Mouse (Mus musculus) midbrain, embryonic 10.5 days (tissue): ENCODE data around the gene Hoxd8. TPM values are rescaled to one million over a fixed set of nuclear protein-coding genes. Genes with fewer than 3 reads are reported as not detected.

ENCODE experiments used
- DNase-seq: peaks from one replicate; pipeline ENCODE4 v3.0.0-alpha.2; 2017; ENCODE audit warnings: low spot score
- H3K27ac ChIP-seq: fragments of 300-500 bp; sonication (generic); replicated peaks from 2 replicates; pipeline ENCODE4 v1.5.1; 2016; ENCODE audit warnings: mild to moderate bottlenecking
- H3K27me3 ChIP-seq: fragments of 300-500 bp; sonication (generic); 2 replicates; pipeline ENCODE4 v1.6.1; 2016; ENCODE audit warnings: low read depth, mild to moderate bottlenecking; ENCODE audit not compliant: poor library complexity, severe bottlenecking
- H3K36me3 ChIP-seq: fragments of 300-500 bp; sonication (generic); 2 replicates; pipeline ENCODE4 v1.6.1; 2016; ENCODE audit warnings: mild to moderate bottlenecking, moderate library complexity
- H3K4me1 ChIP-seq: fragments of 300-500 bp; sonication (generic); 2 replicates; pipeline ENCODE4 v1.6.1; 2016
- H3K4me3 ChIP-seq: fragments of 300-500 bp; sonication (generic); 2 replicates; pipeline ENCODE4 v1.5.1; 2016; ENCODE audit warnings: mild to moderate bottlenecking, moderate library complexity
- H3K9me3 ChIP-seq: fragments of 300-500 bp; sonication (generic); replicated peaks from 2 replicates; pipeline ENCODE4 v1.6.1; 2016; ENCODE audit warnings: mild to moderate bottlenecking
- WGBS: fragments of 180-500 bp; shearing (Covaris S2); methylation state at CpG from one replicate; pipeline ENCODE4 v1.1.7; 2016; 5-methylcytosine and 5-hydroxymethylcytosine counted together
- polyA plus RNA-seq: library from polyadenylated mRNA; unstranded; fragments of >200 nt; fragmentation: Nextera tagmentation; extraction: Ambion mirVana; gene quantifications from 2 replicates; pipeline ENCODE4 v1.2.1, GENCODE M21; 2016

The Hoxd8 gene
- polyA plus RNA-seq: not detected in 2 replicates

DNA sequence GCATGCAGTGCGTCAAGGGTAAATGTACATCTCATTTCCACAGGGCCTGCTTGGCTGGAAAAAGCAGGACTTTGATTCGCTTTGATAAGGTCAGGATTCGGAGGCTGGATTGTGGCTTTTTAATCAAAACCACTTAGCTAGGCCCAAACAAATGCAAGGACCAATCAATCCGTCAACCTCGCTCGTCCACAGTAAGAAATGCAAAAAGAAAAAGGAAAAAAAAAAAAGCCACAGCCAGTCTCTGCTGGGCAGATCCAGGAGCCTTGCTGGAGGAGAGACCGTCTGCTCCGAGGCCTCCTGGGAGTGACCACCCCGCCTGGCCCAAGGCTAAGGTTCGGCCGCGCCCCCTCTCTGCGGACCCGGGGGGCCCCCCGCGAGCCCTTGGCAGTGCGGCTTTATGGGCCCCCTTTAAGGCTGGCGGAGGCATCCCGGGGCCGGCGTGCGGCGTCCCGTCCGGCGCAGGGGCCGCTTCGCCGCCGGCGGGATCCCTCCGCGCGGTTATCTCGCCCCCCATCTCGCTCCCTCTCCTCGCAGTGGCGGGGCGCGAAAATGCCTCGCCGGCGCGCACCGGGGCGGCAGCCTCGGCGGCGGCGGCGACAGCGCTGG, at the start of gene Hoxd8:
Gene Hoxd8 (plus strand): TSS at position 223 of the 606 bp plus-strand sequence.
- no peaks in the 10 kb centered on the region for H3K9me3 ChIP-seq
- peaks cover 100% of the 10 kb centered on the region for H3K27me3 ChIP-seq
- peaks cover 14% of the 10 kb centered on the region for H3K4me1 ChIP-seq
- H3K36me3 ChIP-seq: no peaks in the 10 kb centered on the region
- H3K4me3 ChIP-seq: peak within 1 kb of the TSS; percentile 50
- H3K27ac ChIP-seq: no peak within 1 kb of the TSS
- under 1% methylated on average over 42 of the region's 52 CpGs for WGBS
- DNase-seq: peak; percentile 75

DNA sequence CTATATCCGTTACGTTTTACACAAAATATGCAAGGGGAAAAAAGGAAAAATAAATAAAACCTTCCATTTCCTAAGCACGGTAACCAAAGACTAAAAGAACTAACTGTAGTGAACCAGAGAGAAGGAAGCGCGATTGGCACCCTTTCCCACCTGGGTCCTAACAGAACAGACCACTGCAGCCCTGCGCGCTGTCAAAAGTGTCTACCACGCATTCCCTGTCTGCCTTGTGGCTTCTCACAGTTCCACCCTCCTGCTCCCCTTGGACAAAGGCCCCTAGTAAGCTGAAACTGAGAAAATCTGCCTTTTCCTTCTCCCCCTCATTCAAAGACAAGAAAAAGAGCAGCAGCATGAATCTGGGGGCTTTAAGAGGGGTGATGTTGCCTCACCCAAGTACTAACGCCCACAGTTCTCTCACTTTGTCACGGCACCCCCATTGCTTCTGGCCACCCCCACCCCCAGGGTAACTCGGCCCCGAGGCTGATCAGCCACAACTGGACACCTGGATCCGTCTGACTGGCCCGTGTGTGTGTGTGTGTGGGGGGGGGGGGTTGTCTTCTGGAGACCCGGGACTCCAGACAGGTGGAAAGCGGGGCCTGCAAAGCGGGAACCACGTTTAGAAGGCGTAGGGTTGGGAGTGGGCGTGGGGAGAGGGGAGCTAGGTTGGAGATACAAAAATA, 49.5 kb upstream of the Hoxd8 start:
- Histone ChIP-seq H3K4me1 (peaks cover 20% of the 10 kb centered on the region), H3K36me3 (no peaks in the 10 kb centered on the region), H3K9me3 (no peaks in the 10 kb centered on the region), H3K4me3 (peak overlapping the region; percentile 44; the same call in 1 of the 2 replicates), H3K27ac (no peak overlapping the region), H3K27me3 (peaks cover 100% of the 10 kb centered on the region)
- 6% methylated on average over 20 of the region's 20 CpGs for WGBS
- DNase-seq: no peak

DNA sequence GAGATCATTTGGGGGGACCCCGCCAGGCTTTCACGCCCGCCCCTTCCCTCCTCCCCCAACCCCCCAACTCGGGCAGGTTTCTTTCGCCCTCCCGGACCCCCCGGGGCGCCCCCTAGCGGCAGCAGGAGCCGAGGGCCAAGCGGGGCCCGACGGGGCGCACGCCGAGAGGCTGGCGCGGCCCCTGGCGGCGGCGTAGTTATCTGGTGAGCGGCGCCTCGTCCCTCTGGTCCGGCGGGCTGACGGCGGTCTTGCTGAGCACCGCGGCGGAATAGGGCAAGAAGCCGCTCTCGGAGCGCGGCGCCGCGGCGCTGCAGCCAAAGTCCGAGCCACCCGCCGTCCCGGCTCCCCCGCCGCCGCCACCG, 49.0 kb upstream of the Hoxd8 start:
- 0% methylated on average over 20 of the region's 47 CpGs for WGBS
- Histone ChIP-seq H3K4me3 (peak overlapping the region; percentile 44), H3K27me3 (peaks cover 100% of the 10 kb centered on the region), H3K4me1 (peaks cover 20% of the 10 kb centered on the region), H3K9me3 (no peaks in the 10 kb centered on the region), H3K36me3 (no peaks in the 10 kb centered on the region), H3K27ac (no peak overlapping the region)
- peak; percentile 60 for DNase-seq

DNA sequence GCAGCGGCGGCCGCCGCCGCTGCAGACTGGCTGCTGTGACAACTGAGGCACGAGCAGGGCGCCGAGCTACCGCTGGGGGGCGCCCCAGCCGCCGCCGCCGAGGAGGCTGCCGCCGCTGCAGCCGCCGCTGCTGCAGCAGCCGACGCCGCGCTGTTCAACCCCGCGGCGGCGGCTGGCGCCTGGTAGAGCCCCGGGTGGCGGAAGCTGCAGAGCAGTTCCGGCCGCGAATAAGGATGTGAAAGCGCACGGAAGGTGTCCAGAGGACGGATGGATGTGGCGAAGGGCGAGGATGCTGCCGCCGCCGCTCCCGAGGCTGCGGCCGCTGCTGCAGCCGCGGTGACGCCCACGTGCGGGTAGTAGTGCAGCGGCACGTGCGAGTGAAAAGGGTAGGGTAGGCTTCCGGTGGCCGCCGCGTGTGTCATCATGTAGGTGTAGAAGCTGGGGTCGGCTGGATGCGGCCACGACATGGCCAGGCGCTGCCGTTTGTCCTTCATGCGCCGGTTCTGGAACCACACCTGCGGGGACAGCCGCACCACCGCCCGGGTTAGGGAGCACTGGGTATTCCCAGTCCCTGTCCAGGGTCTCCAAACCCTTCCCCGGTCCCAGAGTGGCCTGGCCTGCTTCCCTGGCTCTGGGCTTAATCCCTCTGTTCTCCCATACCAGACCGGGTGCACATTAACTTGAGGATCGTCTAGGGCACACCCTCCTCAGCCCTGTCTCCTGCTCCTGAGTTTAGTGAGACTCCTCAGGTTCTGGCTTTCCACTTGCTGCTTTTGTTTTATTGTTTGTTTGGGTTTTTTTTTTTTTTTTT, 48.4 kb upstream of the Hoxd8 start:
- Histone ChIP-seq H3K4me3 (peak overlapping the region; percentile 44), H3K4me1 (peaks cover 23% of the 10 kb centered on the region), H3K36me3 (no peaks in the 10 kb centered on the region), H3K9me3 (no peaks in the 10 kb centered on the region), H3K27me3 (peaks cover 100% of the 10 kb centered on the region), H3K27ac (no peak overlapping the region)
- WGBS: 2% methylated on average over 68 of the region's 69 CpGs
- peak; percentile 66 for DNase-seq

DNA sequence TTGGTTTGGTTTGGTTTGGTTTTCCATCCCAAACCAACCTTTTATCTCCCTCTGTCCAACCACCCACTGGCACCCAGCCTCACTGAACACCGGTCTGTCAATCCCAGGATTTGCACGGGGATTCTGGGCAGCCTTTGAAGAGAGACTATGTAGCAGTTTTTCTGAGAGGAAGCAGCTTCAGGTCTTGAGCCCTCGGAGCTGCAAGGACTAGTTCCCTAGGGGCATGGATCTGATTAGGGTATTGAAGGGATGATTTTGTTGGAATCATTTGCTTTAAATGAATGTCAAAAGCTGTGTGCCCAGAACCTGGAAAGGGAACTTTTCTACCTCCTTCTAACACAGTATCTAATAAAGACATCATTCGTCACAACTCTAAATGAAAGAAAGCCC, 47.8 kb upstream of the Hoxd8 start:
- Histone ChIP-seq H3K4me3 (no peak overlapping the region), H3K27me3 (peaks cover 100% of the 10 kb centered on the region), H3K27ac (no peak overlapping the region), H3K4me1 (peaks cover 26% of the 10 kb centered on the region), H3K9me3 (no peaks in the 10 kb centered on the region), H3K36me3 (no peaks in the 10 kb centered on the region)
- DNase-seq: peak; percentile 42
- WGBS: 5% methylated on average over 4 of the region's 4 CpGs

DNA sequence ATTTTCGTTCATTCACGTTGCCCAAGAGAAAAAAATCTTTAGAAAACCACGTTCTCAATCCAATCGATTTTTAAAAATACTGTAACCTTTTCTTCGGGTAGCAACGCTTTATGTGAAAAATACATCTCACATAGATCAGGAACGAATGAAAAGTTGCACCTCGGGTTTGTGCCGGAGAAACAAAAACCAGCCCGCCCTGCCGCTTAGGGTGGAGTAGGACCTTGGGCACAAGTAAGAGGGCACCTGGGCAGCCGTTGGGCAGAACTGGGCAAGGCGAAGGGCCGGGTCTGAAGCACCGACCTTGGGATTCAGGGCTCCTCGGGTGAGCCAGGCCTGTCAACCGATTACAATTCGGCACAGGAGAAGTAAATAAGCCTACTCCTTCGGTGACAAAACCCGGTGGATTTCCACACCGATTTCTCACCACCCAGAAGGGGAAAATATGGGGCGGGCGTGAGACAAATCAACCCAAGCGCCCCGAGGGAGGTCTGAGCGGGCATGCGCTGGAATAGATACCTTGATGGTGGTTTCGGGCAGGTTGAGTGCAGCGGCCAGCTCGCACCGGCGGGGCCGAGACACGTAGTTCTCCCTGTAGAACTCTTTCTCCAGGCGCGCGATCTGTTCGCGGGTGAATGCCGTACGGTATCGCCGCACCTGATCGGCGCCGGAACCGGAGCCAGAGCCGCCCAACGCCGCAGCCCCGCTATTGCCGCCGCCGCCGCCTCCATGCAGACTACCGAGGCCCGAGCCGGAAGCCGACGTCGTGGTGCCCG, 47.0 kb upstream of the Hoxd8 start:
- Histone ChIP-seq H3K27ac (no peak overlapping the region), H3K4me3 (peak overlapping the region; percentile 32; the same call in 1 of the 2 replicates), H3K4me1 (peaks cover 29% of the 10 kb centered on the region), H3K36me3 (no peaks in the 10 kb centered on the region), H3K27me3 (peaks cover 100% of the 10 kb centered on the region), H3K9me3 (no peaks in the 10 kb centered on the region)
- peak; percentile 65 for DNase-seq
- 2% methylated on average over 62 of the region's 62 CpGs for WGBS

DNA sequence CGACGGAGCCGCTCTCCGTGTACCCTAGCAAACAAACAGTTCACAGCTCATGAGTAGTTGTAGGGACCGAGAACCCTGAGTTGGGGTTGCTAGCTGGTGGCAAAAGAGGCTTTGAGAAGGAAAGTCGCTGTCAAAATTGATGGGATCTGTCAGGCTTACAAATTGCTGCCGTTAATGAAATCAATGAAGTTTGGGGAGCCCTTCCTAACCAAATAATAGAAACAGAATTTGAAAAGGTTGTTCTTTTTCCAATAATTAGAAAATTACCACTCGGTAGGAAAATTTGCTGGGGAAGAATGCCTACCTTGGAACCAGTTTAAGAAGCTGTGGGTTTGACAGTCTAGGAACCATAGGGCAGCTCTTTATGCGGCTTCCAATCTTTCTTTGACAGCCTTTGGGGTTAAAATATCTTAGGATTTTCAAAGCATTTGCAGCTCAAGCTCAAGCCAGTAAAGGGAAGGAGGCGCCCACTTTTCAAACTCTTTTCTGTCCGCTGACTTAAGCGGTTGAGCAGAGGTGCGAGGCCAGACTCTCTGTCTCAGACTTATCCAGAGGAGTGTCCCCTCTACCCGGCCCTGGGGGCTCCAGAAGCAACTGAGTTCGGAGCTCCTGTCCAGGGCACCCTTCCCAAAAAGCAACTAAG, 46.3 kb upstream of the Hoxd8 start:
- 1% methylated on average over 15 of the region's 15 CpGs for WGBS
- no peak for DNase-seq
- Histone ChIP-seq H3K4me1 (peaks cover 29% of the 10 kb centered on the region), H3K36me3 (no peaks in the 10 kb centered on the region), H3K27ac (no peak overlapping the region), H3K4me3 (peak overlapping the region; percentile 32; the same call in 1 of the 2 replicates), H3K9me3 (no peaks in the 10 kb centered on the region), H3K27me3 (peaks cover 100% of the 10 kb centered on the region)

DNA sequence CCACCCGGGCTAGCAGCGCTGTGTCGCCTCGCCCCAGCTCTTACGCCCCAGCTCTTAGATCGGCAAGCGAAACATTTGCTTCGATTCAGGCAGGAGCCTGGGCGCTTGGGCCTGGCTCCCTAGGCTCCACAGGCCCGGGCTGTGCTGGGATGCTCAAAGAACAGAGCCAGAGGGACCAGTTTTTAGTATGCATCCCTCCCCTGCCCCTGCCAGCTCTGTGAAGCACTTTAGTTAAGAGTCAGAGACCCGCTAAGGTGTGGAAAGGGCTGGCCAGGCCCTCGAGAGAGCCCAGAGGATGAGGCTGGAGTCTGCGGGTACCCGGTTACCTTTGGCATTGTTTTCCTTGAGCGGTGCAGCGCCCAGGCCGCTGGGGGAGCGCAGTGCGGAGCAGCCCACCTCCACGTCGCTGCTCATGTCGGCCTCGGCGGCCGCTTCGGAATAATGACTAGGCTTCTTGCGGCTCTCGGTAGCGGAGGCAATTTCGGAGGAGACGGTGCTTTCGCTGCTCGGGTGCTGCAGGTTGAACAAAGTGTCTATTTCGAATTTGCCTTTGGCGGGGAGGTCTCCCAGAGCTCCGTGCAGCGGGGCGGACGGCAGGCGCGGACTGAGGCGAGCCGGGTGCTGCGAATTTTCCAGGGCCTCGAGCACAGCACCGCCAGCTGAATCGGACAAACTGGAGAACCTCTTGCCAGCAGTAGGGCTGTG, 45.6 kb upstream of the Hoxd8 start:
- Histone ChIP-seq H3K27ac (no peak overlapping the region), H3K27me3 (peaks cover 100% of the 10 kb centered on the region), H3K36me3 (no peaks in the 10 kb centered on the region), H3K4me3 (peak overlapping the region; percentile 29), H3K4me1 (peaks cover 29% of the 10 kb centered on the region), H3K9me3 (no peaks in the 10 kb centered on the region)
- DNase-seq: peak; percentile 66
- under 1% methylated on average over 47 of the region's 47 CpGs for WGBS

DNA sequence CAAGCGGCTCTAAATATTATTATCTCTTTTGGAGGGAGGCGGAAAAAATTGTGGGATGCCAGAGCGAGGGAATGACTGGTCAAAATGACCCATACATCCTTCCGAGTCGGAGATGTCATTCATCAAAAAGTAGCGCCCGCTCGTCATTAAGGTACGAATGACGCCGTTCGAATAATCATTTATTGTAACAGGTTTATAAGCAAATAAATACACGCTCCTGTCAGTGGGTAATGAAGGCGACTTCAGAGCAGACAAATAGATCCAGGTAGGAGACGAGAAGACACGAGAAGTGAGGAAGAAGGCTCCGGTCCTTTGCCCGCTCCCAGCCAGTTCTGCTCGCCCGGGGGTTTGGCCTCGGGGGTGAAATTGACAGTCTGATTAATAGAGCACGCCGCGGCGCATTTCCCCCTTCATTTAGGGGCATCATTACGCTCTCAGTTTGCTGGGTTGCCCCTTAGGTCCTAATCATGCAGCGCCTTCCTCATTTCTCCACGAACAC, 44.9 kb upstream of the Hoxd8 start, which contains the start of gene Evx2:
Gene Evx2 (minus strand): TSS at position 51 of the 499 bp plus-strand sequence.
- Histone ChIP-seq H3K4me1 (peaks cover 29% of the 10 kb centered on the region), H3K27ac (no peak within 1 kb of the TSS), H3K36me3 (no peaks in the 10 kb centered on the region), H3K9me3 (no peaks in the 10 kb centered on the region), H3K4me3 (peak within 1 kb of the TSS; percentile 29), H3K27me3 (peaks cover 100% of the 10 kb centered on the region)
- 2% methylated on average over 28 of the region's 28 CpGs for WGBS
- DNase-seq: peak; percentile 50

DNA sequence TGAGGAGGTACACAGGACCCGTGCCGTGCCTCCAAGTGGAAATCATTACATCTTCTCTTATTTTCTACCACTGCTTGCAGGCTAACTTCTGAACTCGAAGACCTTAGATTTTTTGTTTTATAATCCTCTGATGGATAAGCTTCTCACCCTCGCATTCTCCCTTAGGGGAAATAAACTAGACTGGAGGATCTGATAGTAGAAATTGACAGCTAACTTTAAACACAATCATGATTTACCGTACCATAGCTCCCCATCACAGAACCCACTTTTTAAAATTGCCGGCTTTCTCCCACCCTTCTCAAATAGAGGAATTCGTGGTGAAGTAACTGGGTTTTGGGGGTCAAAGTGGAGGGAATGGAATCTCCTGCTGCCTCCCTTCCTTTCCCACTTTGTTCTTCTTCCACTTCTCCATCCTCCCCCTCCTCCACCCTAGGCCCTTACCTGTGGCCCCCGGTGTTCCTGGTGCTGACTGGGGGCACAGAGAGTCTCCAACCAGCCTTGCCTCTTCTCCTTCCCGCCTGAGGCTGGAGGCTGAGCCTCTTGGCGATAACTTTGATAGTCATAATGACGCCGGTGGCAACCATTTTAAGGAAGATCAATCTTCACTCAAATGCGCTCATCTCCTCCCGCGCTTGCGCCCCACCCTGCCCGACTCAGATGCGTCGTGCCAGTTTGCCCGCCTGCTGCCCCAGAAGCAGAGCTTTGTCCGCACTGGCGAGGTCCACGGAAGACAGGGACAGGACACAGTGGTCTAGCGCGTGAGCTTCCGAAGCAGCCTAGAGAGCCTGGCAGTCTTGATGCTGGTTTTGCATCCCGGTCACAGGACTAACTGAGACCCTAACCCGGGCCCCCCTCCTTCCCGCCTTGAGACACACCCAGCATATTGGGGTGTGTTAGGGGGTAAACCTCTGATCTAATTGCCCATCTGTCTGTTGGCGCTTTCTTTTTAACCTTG, 43.7 kb upstream of the Hoxd8 start:
- H3K27me3 ChIP-seq: peaks cover 100% of the 10 kb centered on the region
- H3K4me3 ChIP-seq: no peak overlapping the region
- H3K4me1 ChIP-seq: peaks cover 25% of the 10 kb centered on the region
- DNase-seq: peak; percentile 58
- no peak overlapping the region for H3K27ac ChIP-seq
- H3K9me3 ChIP-seq: no peaks in the 10 kb centered on the region
- H3K36me3 ChIP-seq: no peaks in the 10 kb centered on the region
- WGBS: 3% methylated on average over 30 of the region's 30 CpGs
